Mouse (Mus musculus) adrenal gland, postnatal 36 days (tissue): ENCODE measurements around the gene Fbxw5. TPM values are rescaled to one million over a fixed set of nuclear protein-coding genes. Genes with fewer than 3 reads are reported as not detected.

Experiments used
- DNase-seq, 2 experiments: peaks; one replicate each; pipeline ENCODE4 v3.0.0; 2021; ENCODE audit warnings: mixed read lengths in 1 of 2
- total RNA-seq, 2 experiments: library from RNA; stranded (reverse); gene quantifications; 2 replicates each; pipeline ENCODE4 v1.2.3; 2021

The Fbxw5 gene
- total RNA-seq, 2 experiments from 2014 or later = 87.0 to 89.8 TPM

DNA sequence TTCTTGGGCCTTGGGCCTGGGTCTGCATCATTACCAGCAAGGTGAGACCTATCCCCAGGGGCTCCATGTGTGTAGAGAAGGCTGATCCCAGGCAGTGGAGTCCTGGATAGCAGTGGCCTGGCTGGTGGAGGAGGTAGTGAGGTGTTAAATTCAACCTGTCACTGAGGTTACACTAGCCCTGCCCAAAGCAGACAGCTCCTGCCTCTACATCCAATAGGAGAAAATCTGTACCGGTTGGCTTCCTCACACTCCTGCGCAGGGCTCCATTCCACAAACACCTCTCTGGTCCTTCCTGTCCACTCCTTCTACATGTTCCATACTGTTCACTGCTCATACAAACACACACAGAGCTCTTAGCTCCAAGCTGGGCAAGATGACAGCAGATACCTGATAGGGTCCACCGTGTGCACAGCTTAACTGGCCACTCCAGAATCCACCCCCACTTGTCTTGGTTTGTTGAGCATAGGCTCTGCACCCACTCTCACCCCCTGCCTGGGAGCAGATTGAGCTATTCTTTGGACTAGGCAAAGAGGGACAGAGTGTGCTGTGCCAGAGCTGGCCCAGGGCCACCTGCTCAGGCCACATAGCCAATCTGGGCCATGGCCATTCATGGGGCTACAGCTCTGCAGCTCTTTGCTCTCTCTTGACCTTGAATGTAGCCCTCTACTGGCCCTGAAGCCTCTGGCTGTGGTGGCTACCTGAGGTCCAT, 22.4 kb upstream of the Fbxw5 start:
- DNase-seq = peak; percentile 77 to 81

DNA sequence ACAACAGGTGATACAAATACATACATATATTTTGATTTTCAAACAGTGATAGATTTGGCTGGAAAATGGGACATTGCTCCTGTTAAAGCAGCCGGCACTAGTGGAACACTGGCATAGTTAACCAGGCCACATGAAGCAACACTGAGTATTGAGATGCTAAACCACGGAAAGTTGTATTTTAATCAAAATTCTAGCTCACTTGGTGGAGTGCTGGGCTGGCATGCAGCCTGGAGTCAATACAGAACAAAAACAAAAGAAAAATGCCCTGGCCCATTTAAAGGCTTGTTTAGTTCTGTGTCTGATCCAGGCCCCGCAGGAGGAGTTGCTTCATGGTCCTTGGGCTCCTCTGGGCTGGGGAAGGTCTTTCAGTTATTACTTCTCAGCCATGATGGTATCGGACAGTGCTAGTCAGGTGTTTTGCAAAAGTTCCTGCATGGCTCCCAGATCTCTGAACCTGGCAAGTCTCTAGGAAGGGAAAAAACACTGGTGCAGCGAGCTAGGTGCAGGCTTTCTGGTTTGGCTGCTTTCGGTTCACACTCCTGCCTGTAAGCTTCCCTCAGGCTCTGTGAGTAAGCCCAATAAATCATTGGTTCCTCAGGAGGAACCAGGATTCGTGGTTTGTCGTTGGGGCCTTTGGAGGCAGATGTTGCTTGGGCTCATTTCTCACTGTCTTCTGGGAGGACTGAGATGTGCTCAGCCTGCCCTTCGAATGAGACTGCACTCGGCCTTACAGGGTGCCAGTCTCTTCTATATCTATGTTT, 20.8 kb upstream of the Fbxw5 start:
- DNase-seq = peak in 1 of 2 experiments; percentile 37

DNA sequence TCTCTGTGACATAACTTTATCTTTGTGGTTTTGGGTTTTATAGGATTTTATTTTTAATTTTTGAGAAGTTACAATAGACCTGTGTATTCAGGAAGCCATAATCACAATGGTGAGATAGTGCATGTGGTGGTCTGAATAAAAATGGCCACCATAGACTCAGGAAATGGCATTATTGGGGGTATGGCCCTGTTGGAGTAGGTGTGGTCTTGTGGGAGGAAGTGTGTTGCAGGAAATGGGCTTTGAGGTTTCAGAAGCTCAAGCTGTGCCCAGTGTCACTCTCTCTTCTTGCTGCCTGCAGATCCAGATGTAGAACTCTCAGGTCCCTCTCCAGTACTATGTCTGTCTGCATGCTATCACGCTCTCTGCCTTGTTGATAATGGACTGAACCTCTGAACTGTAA, 20.0 kb upstream of the Fbxw5 start:
- DNase-seq = no peak

DNA sequence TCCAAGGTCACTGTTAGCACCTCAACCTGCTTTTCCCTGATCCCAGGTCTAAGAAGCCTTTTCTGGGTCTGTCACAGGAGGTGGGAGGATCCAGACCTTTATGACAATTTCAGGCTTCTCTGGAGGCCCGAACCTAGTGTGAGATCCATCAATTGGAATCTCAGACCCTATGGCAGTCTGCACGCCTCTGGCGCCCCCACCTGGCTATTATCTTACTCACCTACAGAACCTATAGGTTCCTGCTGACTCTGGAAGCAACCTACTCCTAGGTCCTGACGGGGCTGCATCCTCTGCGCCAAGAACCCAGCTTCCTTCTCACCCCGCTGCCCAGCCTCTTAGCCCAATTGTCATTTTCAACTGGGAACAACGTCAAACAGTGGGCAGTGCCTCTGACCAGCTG, 17.6 kb upstream of the Fbxw5 start:
- DNase-seq = peak; percentile 59 to 68

DNA sequence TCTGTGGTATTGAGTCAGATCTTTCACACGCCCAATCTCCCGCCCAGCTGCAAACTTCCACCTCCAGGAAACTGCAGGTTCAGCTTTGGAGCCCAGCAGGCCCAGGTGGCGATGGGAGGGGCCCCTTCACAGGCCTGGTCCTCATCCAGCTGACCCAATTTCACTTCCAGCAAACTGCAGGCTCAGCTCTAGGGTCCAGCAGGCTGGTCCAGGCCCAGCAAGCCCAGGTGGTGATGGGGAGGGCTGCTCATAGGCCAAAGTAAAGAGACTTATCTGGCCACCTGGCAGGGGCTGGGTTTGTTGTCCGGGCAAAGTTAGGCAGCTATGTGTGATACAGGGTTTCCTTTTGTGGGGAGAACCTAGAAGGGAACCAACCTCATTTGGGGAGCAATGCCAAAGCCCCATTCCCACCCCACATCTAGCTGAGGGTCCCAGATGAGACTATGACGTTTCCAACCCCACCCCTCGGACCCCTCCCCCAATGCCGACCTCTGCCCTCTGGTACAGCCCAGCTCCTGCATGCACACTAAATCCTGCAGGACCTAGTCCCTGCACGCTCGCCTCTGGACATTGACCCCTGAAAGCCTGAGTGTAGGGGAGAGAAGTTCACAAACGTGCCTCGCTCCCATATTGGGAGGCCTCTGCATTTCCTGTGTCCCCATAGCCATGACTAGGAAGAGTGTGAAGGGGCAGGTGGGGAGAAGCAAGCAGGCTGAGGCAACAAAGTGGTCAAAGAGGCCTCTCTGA, 15.5 kb upstream of the Fbxw5 start:
- DNase-seq = no peak

DNA sequence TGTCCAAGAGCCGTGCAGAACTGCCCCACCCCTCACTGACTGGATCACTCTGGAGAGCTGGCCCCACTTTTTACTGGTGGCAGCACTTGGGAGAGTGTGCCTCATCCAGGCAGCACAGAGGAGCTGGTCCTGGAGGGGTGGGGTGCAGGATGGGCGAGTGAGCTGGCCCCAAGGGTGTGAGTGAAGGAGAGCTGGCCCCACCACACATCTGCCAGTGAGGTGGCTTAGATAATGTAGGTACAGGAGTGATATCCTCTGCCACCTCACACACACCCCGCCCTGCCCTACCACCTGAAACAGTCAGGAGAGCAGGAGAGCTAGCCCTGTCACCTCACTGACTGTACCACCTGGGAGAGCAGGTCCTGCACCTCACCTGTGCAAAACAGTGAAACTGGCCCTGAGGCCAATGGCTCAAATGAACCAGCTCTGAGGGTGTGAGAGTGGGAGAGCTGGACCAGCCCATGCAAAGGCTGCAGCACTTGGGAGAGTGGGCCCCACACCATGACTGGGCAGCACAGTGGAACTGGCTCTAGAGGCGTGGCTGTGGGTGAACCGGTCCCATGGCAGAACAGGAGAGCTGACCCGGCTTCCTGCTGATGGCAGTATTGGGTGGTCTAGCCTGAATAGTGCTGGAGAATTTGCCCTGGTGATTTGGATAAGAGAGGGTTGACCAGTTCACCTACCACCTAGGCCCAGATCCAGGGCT, 12.4 kb upstream of the Fbxw5 start:
- no peak for DNase-seq

DNA sequence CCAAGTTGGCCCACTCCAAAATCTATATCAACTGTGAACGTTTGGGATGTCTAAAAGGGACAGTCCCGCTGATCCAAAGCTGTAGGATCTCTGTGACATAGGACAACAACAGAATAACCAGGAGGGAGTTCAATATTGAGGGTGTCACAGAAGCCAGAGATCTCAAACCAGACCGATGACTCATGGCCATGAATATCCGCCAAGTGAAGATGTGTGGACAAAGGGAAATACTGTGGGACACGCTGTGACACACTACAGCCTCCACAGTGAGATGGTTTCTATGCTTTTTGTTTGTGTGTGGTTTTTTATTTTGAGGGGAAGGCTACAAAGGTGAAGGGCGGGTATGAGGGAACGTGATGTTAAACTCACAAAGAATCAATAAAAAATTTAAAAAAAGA, 11.9 kb upstream of the Fbxw5 start:
- DNase-seq = peak; percentile 71 to 75

DNA sequence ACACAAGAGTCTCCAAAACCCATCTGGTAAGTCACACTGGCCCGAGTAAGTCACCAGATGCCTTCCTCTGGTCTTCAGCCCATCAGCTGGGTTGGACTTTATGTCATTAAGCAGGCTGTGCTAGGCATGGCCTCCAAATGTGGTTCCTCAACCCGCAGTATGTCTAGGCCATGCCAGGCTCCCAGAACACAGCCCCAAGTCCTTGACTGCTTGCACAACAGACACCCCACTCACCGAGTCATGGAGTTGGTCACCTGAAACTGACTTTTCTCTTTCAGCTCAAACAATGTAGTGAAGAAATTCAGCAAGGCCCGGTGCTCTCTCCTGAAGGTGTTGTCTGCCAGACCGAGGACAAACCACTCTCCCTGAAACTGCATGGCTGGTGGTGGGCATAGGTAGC, 7.6 kb upstream of the Fbxw5 start:
- no peak for DNase-seq

DNA sequence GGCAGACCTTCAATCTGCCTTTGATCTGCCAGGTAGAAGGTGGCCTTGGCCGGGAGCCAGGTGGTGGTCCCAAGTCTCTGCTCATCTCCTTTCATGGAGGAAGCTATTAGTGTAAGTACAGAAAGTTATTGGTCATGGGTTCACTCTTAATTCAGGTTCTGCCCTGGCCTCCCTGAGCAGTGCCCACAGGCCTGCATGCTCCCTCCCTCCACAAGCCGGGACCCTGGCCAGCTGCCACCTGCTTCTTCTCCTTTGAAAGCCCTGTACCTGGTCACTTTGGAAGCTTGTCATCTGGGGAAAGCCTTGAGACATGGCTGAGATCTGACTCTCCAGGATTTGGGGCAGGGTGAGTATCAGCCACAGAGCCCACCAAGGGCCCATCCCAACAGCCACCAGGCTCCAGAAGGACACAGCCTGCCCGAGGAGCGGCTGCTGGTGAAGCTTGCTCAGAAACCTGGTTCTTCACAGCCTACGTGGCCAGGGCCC, 7.0 kb upstream of the Fbxw5 start, which contains the start of gene Lcn12:
Gene Lcn12, minus strand, starts transcription at position 436 of the 486 bp plus-strand sequence.
- DNase-seq = no peak

DNA sequence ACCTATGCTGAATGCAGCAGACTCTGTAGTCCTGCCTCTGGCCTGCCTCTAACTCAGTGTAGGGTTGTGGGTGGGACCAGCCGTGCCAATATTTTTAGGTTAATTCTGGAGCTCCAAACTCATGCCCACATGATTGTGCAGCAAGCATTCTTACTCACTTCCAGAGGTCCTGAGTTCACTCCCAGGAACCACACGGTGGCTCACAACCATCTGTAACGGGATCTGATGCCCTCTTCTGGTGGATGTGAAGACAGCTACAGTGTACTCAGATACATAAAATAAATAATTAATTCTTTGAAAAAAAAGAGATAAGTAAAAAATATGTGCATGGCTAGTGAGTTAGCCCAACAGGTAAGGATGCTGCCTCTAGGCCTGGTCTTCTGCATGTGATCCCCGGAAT, 4.1 kb upstream of the Fbxw5 start:
- no peak for DNase-seq

DNA sequence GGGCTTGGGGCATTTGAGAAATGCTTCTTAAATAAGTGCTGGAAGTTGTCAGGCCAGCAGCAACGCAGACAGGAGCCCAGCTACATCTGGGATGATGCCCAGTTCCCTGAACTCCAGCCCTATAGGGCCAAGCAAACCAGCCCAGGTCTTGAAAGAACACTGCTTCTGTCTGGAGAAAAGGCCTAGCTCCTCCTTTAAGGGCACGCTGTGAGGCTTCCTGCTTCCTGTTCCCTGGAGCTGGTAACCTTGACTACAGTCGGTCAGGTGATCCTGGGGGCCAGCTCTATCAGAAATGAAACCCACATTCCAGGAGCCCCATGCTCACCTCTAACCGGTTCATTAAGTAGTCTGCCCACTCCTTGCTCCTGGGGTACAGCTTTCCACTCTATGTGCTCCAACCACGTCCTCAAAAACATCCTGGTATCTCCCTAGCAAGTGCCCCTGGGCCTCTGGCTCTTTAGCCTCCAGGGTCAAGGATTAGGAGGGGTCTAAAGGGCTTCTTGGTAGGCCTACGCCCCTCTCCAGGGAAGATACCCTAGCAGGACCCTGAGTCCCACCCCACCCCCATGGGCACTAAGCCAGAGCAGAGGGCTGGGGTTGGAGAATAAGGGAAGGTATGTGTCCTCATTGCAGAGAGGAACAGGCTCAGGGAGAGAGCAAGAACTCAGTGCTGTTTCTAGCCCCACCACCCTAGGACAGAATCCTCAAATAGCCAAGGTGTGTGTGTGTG, 2.5 kb upstream of the Fbxw5 start:
- DNase-seq = no peak

DNA sequence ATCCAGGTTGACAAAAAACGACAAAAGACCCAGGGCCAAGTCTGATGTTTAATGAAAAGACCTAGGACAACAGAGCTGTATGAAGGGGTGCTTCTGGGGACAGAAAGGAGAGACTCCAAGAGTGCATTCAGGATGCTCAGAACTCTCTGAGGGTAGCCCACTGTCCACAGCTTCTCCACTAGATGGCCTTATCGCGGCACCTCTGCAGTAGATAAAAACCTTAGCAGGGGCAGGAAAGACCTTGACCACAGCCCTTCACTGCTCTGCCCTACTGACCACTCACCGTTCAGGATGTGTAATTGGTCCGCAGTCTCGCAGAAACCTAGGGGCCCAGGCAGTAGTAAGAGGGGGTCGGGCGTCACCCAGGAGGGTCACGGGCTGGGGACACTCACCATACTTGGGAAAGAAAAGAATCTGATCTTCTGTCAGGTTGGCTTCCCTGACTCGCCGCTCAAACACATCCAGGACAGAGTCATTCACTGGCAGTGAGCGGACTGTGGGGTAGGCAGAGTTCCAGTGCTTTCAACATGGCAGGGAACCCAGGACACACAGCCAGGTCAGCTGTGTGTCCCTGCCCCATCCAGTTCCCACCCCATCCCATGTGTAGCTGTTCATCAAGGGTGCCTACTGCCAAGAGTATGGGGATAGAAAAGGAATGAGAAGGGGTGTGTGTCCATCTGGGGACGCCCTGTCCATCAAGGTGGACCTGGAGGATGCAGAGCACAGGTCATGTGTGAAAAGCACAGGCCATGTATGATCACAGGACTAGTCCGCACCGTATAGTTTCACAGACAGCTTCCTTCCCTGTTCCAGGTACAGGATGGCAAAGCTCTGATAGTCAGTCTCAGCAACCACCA, 1.7 kb upstream of the Fbxw5 start:
- peak in 1 of 2 experiments; percentile 20 for DNase-seq

DNA sequence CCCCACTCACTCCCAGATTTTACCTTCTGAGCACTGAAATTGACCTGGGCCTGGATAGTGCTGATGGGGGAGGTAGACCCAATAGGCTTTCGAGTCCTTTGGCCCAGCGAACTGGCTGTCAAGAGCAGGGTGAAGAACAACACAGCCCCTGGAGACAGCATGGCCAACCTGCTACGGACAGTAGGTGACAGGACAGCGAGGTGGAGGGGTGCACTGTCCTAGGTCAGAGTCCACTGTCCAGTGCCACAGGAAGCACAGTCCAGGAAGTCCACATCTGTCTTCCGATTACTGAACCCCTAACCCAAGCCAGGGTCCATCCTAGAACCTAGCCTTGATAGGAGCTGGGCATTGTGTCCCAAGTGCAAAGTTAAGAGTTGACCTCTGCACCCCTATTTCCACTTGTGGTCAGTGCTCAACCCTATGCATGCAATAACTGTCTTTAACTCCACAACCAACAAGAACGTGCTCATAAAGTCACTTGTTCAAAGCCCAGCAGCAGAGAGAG, 427 bp upstream of the Fbxw5 start:
- DNase-seq = no peak

DNA sequence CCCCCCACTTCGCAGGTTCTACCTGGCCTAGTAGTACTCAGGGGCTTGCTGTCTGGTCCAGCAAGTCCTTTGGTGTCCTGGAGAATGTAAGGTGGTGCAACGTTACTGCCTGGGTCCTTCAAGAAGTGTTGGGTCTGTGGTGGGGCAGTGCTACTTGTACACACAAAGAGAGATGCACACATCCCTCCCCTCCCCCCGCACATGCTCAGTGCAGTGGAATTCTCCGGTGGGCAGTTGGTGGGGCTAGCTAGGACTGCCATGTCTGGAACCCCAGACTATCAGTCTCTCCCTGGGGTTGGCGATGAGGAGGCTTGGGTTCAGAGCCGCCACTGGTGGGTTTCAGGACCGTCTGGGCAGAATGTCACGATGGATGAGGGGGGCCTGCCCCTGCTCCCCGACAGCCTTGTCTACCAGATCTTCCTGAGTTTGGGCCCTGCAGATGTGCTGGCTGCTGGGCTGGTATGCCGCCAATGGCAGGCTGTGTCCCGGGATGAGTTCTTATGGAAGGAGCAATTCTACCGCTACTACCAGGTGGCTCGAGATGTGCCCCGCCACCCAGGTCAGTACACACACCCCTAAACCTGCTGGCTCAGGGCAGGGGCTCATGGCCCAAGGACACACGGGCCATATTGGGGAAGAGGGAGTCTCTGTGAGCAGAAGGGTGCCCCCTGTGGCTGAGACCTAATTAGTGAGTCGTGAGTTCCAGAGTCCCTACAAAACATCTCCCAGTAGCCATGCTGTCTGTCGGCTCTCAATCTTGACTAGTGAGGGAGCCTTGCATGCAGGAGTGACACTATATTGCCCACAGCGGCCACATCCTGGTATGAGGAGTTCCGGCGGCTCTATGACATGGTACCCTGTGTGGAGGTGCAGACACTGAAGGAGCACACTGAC, 1.3 kb downstream of the Fbxw5 start, which contains the start of gene C8g:
Gene C8g, minus strand, starts transcription at position 127 of the 894 bp plus-strand sequence.
- no peak for DNase-seq

DNA sequence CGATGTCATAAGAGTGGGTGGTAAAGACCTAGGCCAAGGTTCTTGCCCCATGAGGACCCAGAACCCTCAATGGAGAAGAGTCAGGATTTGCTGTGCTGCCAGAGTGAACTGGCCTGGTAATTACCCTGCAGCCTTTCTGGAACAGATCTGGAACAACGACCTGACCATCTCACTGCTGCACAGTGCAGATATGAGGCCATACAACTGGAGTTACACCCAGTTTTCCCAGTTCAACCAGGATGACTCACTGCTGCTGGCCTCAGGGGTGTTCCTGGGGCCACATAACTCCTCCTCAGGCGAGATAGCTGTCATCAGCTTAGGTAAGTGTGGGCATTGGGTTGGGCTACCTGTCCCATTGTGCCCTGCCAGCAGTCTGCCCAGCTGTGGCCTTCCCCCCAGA, 2.2 kb downstream of the Fbxw5 start:
- DNase-seq = no peak

DNA sequence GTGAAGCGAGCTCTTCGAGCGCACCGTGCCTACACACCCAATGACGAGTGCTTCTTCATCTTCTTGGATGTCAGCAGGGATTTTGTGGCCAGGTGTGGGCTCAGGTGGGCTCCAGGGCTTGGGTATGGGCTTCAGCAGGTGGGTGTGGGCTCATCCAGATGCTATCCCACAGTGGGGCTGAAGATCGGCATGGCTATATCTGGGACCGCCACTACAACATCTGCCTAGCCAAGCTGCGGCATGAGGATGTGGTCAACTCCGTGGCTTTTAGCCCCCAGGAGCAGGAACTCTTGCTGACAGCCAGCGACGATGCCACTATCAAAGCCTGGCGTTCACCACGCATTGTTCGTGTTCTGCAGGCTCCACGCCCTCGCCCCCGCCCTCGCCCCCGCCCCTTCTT, 4.0 kb downstream of the Fbxw5 start:
- no peak for DNase-seq

DNA sequence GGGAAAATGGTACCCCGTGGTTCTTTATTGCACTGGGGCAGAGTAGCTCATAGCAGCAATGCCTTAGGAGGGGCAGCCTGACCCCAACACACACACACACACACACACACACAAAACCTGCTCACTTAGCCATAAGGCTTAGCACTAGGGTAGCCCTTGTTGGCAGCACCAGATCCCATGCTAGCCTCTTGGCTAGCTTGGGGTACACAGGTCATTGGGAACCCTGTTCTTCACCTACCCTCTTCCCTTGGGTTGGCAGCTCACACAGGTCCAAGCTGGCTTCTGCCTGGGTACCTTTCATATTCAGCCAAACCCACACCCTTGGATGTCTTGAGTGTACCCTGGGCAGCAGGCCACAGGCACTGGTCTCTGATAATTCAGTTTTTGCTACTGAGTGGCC, 4.5 kb downstream of the Fbxw5 start:
- DNase-seq = no peak

DNA sequence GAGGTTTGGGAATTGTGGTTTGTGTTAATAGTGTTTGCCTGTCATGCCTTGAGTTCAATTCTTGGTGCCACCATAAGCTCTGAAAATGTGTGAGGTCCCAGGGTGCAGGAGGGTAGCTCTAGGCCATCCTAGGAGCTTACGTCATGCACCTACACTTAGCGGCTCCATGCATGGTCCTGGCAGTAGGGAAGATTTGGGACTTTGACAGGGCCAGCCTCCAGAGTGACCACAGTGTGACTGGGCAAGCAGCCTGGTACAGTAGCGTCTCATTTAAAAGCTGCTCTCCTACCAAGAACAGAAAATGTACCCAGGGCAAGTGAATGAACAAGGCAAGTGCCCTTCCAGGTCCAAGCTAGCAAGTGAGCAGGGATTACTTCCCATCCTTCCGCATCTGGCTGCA, 5.3 kb downstream of the Fbxw5 start:
- no peak for DNase-seq

DNA sequence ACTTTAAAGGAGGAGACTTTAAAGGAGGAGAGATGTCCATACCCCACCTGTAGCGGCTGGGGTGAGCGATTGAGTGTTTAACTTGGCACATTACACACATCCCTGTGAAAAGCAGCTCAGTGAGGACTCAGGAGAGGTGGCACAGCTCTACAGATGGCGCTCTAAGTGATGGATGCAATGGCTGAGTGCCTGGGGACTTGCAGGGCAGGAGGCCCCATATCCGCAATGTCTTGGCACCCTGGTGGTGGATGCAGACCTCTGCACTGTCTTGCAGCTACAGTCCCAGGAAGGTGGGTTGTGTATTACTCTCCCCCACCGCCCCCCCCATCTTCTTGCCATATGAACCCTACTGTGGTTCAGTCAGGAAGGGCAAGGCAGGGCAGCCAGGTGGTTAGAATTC, 6.4 kb downstream of the Fbxw5 start:
- DNase-seq = peak in 1 of 2 experiments; percentile 44
